In the genomic region with DNA sequence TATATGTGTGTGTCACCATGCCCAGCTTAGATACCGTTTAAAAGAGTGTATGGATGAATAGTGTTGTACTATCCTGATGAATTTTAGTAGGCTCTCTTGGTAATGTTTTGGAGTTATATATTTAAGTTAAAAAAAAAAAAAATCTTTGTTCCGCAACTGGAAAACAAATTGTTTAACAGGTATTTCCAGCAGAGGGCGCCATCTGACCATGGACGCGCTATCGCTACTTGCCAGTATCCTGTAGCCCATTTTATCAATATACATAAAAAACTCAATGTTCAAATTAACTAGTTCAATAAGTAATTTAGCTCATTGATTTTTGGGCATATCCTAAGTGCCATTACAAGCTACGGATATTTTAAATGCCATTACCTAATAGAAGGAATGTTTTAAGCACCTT, we compare ENCODE assay signal across 9 mouse cellular contexts. TPM values are rescaled to one million over a fixed set of nuclear protein-coding genes. Genes with fewer than 3 reads are reported as not detected.
DNase-seq lines count a peak whose midpoint lies in the region; ATAC-seq lines count a peak whose summit lies in the region.
"Had no signal": no experiment of that assay in that cellular context is flagged by ENCODE, and none has a peak within 500 bp of the region (broad histone marks: within the 10 kb centered on the region; RNA-seq: fewer than 3 reads in every experiment).

No protein-coding gene starts in this region.

- no peaks in the 10 kb centered on the region for H3K9me3 ChIP-seq in hindbrain, embryonic 14.5 days (ENCODE audit: control insufficient read depth, low read length)
- H3K9me3 ChIP-seq in hindbrain, embryonic 16.5 days (ENCODE audit: control insufficient read depth, low read length), result no peaks in the 10 kb centered on the region
- H3K9me3 ChIP-seq: neural tube, embryonic 13.5 days had no signal

- WGBS in hindbrain, embryonic 14.5 days, result 6% methylated on average over 7 of the region's 7 CpGs
- 5% methylated on average over 7 of the region's 7 CpGs for WGBS in hindbrain, embryonic 16.5 days

- H3K27ac ChIP-seq in hindbrain, embryonic 14.5 days, result no peak overlapping the region
- no peak overlapping the region for H3K27ac ChIP-seq in hindbrain, embryonic 16.5 days (ENCODE audit: low read depth, low read length)
- H3K27ac ChIP-seq: neural tube, embryonic 13.5 days had no signal

- peaks cover 8% of the 10 kb centered on the region; the same call in 1 of the 2 replicates for H3K4me1 ChIP-seq in hindbrain, embryonic 14.5 days (replicated peaks; ENCODE audit: control insufficient read depth, insufficient read depth, low read length)
- no peaks in the 10 kb centered on the region; the same call in 1 of the 2 replicates for H3K4me1 ChIP-seq in hindbrain, embryonic 16.5 days (ENCODE audit: control insufficient read depth, insufficient read depth, low read depth, low read length)

- no peak overlapping the region for H3K4me2 ChIP-seq in hindbrain, embryonic 14.5 days (replicated peaks)
- no peak overlapping the region for H3K4me2 ChIP-seq in hindbrain, embryonic 16.5 days (ENCODE audit: low read length)
- H3K4me2 ChIP-seq: neural tube, embryonic 13.5 days had no signal

- no peak overlapping the region for H3K9ac ChIP-seq in hindbrain, embryonic 14.5 days
- no peak overlapping the region for H3K9ac ChIP-seq in hindbrain, embryonic 16.5 days (ENCODE audit: low read depth, low read length)
- H3K9ac ChIP-seq: neural tube, embryonic 13.5 days had no signal

- no peak overlapping the region for H3K4me3 ChIP-seq in hindbrain, embryonic 14.5 days (replicated peaks; ENCODE audit: low read length)
- H3K4me3 ChIP-seq in hindbrain, embryonic 16.5 days (ENCODE audit: low read length), result no peak overlapping the region
- H3K4me3 ChIP-seq: neural tube, embryonic 13.5 days had no signal

- no peaks in the 10 kb centered on the region for H3K36me3 ChIP-seq in hindbrain, embryonic 14.5 days (replicated peaks; ENCODE audit: control insufficient read depth, insufficient read depth)
- no peaks in the 10 kb centered on the region for H3K36me3 ChIP-seq in hindbrain, embryonic 16.5 days (ENCODE audit: control insufficient read depth, insufficient read depth, low read length)
- H3K36me3 ChIP-seq: neural tube, embryonic 13.5 days had no signal

- DNase-seq in hindbrain, embryonic 14.5 days (ENCODE audit: low spot score), result peak; percentile 93
- DNase-seq in CD4-positive helper T cell, adult 2 months (ENCODE audit: low read depth, low spot score), result peak; percentile 68
- peak; percentile 87 for DNase-seq in NIH3T3 (ENCODE audit: low read depth)
- DNase-seq in embryo, embryonic 10 days (ENCODE audit: low spot score), result peak; percentile 91
- peak; percentile 84 to 85 for DNase-seq in kidney, postnatal 4 days
- DNase-seq in lung, postnatal 4 days, result peak; percentile 32 to 71
- DNase-seq in thymus, postnatal 4 days, result peak; percentile 81

- no peak for ATAC-seq in hindbrain, embryonic 14.5 days (ENCODE audit: low FRiP score)
- no peak for ATAC-seq in hindbrain, embryonic 16.5 days

- H3K27me3 ChIP-seq in hindbrain, embryonic 14.5 days (ENCODE audit: control insufficient read depth, insufficient read depth, low read length), result 0 out of 2 replicates have a peak, but pooled peaks cover 4% of the 10 kb centered on the region
- no peaks in the 10 kb centered on the region for H3K27me3 ChIP-seq in hindbrain, embryonic 16.5 days (replicated peaks; ENCODE audit: control insufficient read depth, insufficient read depth, low read length)
- H3K27me3 ChIP-seq: neural tube, embryonic 13.5 days had no signal

RNA-seq across cellular contexts. Expression of a gene that starts 14.8 kb away (rescaled TPM):
- 219 and 236 TPM in 2 replicates for polyA plus RNA-seq in hindbrain, embryonic 14.5 days (2014; fragmentation: Nextera tagmentation; extraction: Ambion mirVana)
- 235 and 245 TPM in 2 replicates for polyA plus RNA-seq in hindbrain, embryonic 16.5 days (2015; fragmentation: Nextera tagmentation; extraction: Ambion mirVana)
